Mouse (Mus musculus) kidney, adult 2 months (tissue): ENCODE measurements around the gene Chmp5.

Experiments
- CTCF ChIP-seq: fragments of 200-500 bp; conservative IDR thresholded peaks from 2 replicates; pipeline ENCODE4 v1.5.1; 2011; ENCODE audit warnings: low read depth, mild to moderate bottlenecking, control low read depth, low read length, moderate library complexity, mixed read lengths; ENCODE audit not compliant: insufficient read depth, insufficient read length
- POLR2A ChIP-seq: fragments of 200-500 bp; IDR thresholded peaks from one replicate; pipeline ENCODE4 v1.6.1; 2011; ENCODE audit warnings: low read depth, low read length, control low read depth

DNA sequence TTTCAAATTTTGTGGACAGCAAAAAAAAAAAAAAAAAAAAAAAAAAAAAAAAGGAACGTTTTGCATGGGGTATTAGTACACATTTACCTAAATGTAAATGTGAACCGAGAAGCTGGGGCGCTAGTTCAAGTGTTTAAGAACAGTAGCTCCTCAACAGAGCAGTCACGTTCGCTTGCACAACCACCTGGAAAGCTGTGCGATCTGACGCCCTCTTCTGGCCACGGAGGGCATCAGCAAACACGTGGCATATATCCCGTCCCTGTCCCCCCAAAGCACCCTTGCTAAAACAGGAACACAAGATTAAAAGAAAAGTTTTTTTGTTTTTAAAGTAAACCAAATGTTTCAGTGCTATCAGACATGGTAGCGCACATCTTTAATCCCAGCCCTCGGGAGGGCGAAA is 23.5 kb downstream of the Chmp5 start:
- no peak for TF ChIP-seq POLR2A
- TF ChIP-seq CTCF, result peak; percentile 73
